Mouse (Mus musculus): ENCODE results near the gene Plbd2.
A peak's percentile ranks its signal among the peaks of the same experiment; 100 is the strongest.
"Not testable (repeated sequence)": the region's sequence is repeated elsewhere in the genome, so short reads cannot be mapped to it uniquely, and the experiment has no call there.

The Plbd2 gene

DNA sequence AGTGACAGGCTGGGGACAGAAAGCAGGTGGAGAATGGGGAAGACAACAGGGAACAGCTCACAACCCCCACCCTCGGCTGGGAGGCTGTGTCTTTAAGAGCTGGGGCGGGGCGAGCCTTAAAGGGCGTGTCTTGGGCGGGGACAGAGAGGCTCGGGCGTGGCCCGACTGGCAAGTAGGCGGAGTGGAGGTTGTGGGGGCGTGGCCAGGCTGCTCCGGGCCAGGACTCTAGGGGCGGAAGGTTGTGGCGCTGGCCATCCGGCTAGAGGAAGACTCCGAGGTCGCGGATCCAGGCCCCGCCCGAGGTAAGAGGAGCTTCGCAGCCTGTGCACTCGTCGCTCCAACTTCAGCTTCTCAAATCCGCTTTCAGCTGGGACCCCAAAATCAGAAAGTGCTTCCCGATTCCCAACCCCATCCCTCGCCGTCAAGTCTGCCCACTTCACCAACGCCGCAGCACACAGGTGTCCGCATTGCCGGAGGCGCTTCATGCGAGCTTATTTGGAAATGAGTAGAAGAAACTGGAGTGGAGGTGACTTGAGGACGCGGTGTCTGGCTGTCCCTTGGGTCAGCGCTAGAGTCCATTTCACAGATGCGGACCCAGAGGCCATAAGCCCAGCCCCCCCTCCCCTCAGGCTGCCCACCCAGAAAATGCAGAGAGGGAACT, 7.7 kb upstream of the Plbd2 start, which contains the start of gene Slc8b1:
Slc8b1 (plus strand) TSS at position 187 of the 661 bp plus-strand sequence.
- peak; percentile 95 for DNase-seq

DNA sequence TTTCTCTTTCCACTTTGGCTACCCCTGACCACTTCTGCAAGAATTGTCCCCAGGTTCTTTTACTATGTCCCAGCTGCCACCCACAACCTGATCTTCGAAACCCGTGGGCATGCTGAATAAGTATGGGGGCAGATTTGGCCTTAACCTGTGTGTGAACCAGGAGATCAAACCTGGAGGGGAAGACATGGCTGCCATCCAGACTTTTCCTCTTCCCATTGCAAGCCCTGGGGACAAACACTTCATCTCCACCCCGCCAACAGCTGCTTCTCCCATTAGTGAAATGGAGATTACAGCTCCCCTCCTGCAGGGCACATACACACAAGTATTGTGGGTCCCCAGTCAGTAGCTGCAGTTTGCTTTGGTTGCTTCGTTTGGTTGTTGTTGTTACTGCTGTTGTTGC, 3.9 kb upstream of the Plbd2 start:
- no peak for DNase-seq

DNA sequence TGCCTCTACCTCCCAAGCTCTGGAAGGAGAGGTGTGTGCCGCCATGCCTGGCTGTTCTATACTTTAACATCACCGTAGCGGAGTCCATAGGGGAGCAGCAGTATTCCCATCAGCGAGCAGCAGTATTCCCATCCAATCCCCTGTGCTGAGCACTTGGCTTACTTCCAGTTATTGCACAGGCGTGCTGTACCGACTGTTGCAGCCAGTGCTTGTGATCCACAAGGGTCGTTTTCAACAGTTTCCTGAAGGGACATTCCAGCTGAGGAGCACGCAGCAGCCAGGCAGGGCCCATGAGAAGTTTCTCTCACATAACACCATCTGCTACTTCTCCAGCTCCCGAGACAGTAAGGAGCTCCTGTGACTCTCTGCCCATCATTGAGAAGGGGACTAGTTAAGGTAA, 3.1 kb upstream of the Plbd2 start:
- no peak for DNase-seq

DNA sequence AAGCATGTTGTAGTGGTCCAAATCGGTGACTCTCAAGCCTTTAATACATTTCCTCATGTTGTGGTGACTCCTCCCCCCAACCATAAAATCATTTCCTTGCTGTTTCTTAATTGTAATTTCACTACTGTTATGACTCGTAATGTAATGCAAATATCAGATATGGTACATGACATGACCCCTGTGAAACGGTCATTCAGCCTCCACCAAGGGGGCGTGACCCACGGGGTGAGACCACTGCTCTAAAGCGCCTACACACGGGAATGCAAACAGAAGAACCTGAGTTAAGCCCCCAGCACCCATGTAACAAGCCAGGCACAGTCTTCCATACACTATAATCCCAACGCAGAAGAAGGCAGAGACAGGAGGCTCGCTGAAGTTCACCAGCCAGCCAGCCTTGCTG, 2.4 kb upstream of the Plbd2 start:
- no peak for DNase-seq

DNA sequence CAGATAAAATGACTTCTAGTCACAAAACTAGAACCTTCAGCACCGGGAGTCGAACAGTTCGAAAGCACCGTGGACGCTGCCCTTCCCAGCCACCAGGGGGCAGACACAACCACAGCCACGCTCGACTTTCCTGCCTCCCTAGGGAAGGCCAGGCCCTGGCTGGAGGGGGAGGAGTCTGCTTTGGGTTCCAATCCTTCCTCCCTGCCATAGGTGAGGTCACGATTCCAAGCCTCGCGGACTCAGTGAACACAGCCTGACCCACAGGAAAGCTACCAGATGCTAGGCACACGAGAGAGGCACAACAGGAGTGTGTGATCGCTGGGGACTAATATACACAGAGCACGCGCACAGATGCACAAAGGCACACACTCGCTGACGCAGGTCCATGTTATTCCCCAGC, 1.9 kb upstream of the Plbd2 start:
- DNase-seq = peak; percentile 69

DNA sequence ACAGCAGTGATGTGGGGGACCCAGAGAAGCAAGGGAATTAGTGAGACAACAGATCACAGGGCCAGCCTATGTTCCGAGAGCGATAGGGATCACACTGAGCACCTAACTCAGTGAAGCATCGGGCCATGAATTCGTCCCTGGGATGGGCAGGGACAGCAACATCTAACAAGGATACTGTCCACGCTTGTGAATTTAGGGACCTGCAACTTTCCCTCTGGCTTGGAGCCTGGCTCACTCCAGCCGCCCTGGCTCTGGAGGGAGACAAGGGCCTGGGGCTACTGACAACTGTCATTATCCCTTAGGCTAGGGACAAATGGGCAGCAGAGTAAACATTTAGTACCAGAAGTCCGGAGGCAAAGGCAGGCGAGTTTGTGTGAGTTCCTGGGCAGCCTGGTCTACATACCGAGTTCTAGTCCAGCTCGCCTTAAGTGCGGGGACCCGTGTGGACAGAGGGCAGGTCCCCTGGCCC, 716 bp downstream of the Plbd2 start:
- no peak for DNase-seq

DNA sequence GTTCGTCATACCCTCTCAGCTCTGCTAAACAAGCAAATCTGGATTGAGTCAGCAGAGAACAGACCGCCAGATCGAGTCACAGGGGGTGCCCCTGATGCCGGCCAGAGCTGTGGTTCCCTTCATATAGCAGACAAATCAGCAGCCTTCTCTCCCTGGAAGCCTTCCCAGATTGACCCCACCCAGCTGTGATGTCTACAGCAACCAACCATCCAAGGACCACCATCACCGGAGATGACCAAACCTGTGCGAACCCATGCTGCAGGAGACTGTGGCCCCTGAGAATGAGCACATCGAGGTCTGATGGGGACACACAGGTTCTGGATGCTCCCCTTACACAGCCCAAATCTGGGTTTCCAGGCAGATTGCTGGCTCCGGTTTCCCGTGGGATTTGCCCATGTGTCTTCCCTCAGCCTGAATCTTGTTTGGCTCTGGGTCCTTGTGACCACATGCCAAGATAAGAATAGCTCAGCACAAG, 1.2 kb downstream of the Plbd2 start:
- no peak for DNase-seq

DNA sequence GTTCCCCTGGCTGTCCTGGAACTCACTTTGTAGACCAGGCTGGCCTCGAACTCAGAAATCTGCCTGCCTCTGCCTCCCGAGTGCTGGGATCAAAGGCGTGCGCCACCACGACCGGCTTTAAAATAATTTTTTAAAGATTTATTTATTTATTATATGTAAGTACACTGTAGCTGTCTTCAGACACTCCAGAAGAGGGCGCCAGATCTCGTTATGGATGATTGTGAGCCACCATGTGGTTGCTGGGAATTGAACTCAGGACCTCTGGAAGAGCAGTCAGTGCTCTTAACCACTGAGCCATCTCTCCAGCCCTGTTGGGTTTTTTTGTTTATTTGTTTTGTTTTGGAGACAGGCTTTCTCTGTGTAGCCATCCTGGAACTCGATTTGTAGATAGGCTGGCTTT, 2.8 kb downstream of the Plbd2 start:
- DNase-seq = not testable (repeated sequence)

DNA sequence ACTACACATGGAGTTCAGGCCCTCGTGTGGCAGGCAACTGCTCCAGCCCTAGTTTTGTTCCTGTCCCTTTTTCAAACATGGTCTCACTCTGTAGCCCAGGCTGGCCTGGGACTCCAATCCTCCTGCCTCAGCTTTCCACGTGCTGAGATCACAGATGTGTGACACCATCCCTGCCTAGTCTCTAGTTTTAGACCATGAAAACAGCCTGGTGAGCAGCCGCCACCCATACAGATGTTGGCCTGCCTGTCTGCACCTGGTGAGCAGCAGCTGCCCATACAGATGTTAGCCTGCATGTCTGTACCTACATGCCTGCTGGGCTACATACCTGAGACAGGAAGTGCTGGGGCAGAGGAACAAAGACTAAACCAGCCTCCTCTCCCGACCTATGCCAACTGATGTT, 4.2 kb downstream of the Plbd2 start:
- no peak for DNase-seq

DNA sequence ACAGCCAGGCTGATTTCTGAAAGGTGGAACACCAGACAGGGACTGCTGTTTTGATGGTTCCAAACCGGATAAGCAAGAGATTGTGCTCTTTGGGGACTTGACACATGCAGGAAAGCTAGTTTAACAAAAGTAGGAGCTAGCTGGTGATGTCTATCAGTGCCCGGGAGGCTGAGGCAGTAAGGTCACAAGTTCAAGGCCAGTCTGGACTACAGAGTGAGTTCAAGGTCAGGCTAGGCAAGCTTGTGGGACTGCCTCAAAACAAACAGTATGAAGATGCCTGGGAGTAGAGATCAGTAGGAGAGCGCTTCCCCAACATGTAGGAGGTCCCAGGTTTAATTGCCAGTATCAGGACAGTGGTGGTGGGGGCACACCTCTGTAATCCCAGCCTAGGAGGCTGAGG, 6.4 kb downstream of the Plbd2 start:
- DNase-seq = no peak

DNA sequence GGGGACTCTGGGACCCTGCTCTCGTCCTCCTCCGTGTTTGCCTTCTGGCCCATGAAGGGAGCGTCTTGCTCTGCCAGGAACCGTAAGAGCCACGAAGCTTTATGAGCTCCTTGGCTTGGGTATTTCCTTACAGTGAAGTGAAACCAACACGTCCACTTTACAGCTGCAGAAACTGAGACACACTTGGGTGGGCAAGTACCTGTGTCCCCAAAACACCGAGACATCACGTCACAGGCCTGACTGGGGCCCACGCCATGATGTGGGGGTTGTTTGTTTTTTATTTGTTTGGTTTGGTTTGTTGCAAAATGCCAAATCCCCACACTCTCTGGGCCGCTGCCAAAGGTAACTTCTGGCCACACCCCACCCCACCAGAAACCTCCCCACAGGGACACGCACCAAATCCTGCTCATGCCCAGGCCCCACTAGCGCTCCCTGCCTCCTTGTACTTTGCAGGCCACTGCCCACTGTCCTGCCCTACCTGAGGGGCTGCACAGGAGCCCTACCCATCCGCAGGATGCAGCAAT, 7.7 kb downstream of the Plbd2 start:
- DNase-seq = no peak

DNA sequence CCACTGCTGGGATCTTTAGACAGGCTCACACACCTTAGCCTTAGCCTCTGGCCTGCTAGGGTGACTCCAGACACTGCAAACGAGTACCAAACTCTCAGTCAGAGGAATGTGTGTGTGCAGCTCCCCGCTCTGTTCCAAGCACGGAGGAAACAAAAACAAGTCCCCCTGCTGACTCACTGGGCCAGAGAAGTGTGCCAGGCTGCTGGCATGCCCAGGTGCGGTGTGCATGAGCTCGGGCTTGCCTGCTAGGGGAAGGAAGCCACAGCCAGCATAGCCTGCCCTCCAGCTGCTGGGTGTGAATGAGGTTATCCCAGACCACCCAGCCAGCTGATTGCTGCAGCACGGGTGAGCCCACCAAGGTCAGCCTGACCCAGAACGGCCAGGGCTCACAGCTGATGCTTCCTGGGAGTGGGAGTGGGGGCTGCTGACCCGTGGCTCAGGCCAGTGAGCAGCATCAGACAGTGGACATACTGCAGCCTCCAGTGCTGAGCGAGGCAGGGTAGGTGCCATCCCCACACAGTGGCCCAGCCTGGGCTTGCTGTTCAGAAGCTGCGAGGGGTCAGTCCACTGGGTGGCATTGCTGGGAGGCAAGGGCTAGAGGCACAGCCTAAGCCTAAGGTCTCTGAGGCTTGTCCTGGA, 8.2 kb downstream of the Plbd2 start:
- no peak for DNase-seq

DNA sequence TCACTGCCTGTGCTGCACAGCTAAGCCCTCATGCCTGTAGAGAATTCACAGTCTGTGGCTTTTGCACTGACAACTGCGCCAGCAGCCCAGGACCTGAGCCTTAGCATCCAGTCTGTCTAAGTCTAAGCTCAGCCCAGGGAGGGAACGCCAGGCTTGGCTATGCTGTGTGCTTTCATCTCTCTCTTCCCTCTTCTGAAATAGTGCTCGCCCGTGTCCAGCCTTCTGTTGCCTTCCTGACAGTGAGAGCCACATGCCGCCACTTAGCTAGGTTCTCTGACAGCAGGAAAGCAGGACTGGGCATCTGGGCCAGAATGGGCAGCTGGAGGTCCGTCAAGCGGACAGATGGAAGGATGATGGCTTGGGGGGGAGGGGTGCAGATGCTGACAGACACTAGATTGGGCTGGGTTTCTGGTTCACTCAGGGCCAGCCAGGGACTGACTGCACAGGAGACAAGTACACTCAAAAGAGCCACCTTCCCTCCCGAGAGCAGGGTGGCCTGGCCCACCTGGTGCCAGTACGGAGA, 9.5 kb downstream of the Plbd2 start:
- no peak for DNase-seq

DNA sequence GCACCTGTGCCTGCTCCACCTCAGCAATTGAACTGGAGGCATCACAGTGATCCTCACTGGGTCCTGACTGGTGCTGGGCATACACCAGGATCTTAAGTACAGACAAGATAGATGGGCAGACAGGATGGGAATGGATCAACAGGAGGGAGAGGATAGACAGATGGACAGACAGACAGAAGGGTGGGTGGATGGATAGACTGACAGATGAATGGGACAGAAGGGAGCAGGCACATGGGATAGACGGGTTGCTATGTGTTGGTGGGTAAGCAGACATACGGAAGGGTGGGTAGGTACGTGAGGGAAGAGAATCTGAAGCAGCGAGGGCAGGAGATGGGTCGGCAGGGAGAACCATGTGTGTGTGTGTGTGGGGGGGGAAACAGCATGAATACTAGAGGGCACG, 10.0 kb downstream of the Plbd2 start:
- DNase-seq = no peak

DNA sequence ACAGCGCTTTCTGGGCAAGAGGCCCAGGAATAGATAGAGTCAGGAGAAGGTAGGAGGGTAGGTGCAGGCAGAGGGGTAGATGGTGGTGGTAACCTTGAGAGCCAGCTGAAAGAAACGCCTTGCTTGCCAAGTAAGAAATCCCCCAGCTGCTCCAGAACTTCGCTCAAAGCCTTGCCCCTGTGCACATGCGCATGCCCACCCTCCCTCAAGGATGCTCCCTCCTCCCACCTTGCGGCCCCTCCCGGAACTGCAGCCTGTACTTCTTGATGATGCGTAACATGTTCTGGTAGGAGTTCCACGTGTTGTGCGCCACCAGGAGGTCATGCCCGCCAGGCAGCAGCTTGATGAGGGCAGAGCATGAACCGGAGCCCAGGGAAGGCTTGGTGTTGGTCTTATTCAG, 11.0 kb downstream of the Plbd2 start:
- DNase-seq = no peak

DNA sequence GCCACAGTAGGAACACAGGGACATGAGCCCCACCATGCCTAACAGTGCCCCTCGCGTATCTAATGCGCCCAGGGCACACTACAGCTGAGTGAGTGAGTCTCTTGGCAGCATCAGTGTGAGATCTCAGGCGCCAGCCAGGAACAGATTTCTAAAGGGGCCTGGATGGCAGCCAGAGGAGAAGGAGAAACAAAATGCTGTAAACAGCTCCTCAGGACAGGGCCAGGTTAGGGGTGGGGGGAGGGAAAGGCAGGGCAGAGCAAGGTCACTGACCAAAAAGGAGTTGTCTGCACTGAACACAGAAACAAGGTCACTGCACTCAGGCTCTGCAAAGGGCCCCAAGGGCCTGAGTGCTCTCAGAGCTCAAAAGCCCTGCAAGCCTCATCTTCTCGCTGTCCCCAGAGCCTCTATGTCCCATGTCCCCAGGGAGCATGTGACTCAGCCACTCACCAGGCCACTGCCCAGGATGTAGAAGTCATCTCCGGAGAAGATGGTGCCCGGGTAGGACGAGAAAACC, 12.7 kb downstream of the Plbd2 start:
- no peak for DNase-seq

DNA sequence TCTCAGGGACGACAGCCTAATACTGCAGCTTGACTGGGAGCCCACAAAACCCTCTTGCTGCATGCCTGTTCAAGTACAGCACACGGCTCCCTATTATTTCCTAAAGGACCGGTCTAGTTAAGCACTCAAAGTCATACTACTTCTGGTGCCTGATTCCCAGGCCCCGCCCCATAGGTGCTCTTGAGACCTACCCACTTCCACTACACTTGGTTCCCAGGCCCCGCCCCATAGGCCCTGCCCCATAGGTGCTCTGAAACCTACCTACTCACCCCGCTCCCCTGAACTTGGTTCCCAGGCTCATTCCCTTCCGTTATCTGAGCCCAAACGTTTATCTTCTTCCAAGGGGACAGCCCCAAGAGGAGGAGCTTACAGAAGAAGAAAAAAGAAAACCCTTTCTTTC, 15.6 kb downstream of the Plbd2 start:
- DNase-seq = no peak

DNA sequence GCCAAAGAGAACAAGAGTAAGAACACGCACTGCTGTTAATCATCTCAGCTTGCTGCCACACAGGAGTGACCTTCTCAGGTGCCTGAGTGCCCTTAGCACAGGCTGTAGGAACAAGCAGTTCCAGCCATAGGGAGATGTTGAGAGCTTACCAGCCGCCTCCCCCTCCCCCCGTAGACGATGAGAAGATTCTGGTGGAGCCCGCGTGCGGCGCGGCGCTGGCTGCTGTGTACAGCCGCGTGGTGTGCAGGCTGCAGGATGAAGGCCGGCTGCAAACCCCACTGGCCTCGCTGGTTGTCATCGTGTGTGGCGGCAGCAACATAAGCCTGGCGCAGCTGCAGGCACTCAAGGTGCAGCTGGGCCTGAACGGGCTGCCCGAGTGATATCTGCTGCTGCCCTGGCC, 20.0 kb downstream of the Plbd2 start:
- no peak for DNase-seq

DNA sequence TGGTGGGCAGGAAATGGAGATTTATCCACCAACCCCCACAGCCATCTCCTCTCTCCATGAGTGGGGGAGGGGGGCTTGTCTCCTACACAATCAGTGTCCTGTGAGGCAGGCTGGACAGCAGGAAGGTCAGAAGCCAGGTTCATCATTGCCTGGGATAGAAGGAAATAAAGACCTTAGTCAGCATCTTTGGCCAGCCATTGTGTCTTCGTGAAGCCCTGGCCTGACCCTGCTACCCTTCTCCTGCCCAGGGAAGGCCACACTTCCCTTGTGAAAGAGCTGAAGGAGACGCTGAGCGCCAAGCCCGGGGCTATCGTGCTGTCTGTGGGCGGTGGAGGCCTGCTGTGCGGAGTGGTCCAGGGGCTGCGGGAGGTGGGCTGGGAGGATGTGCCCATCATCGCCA, 22.2 kb downstream of the Plbd2 start:
- no peak for DNase-seq

DNA sequence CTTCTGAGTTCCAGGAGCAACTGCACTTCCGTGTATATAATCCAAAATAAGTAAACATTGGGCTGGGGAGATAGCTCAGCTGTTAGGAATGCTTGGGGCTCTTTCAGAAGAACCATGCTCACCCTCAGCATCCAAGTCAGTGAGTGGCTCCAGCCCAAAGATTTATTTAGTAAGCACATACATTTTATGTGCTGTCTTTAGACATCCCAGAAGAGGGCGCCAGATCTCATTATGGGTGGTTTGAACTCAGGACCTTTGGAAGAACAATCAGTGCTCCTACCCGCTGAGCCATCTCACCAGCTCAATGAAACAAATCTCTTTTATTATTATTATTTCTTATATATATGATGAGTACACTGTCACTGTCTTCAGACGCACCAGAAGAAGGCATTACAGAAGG, 23.9 kb downstream of the Plbd2 start:
- peak; percentile 20 for DNase-seq

DNA sequence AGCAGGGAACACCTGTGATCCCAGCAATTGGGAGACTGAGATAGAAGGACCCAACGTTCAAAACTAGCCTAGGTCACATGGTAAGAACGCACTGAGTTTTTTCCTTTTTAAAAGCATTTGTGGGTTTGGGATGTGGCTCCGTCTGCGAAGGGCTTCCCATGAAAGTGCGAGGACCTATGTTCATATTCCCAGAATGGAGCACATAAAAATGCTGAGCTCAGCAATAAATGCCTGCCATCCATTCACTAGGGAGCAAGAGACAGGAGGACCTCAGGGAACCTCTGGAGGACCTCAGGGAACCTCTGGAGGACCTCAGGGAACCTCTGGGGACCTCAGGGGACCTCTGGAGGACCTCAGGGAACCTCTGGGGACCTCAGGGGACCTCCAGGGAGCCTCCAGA, 25.4 kb downstream of the Plbd2 start:
- no peak for DNase-seq

DNA sequence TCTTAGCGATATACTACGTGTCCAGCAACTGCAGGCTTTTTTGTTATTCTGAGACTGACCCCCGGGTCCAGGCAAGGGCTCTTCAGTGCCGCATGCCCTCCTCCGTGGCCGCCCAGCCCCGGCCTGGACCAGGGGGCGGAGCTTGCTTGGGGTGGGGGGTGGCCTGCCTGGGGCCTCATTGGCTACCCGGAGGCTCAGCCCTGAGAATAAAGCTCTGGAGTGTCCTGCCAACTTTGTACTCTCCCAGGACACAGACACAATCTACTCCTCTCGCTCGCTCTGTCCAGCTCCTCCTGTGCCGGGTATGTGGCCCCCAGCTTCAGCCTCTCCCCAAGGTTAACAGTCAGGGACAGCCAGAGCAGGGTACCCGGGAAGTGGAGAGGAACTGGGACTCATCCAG, 27.1 kb downstream of the Plbd2 start, which contains the start of gene Sds:
Sds (plus strand) TSS at position 231 of the 400 bp plus-strand sequence.
- DNase-seq = no peak

DNA sequence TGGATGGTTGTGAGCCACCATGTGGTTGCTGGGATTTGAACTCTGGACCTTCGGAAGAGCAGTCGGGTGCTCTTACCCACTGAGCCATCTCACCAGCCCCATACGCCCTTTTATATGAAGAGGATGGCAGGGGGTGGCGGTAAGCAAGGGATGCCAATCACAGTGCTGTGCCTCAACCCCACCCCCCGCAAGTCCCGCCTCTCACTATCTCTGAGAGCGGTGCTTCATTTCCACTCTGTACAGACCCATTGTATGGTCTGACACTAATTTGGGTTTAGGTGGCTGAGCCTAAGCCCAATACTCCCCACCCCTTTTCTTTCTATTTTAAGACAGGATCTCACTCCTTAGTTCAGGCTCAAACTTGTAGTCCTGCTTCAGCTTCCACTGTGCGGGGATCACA, 27.6 kb downstream of the Plbd2 start:
- DNase-seq = no peak

DNA sequence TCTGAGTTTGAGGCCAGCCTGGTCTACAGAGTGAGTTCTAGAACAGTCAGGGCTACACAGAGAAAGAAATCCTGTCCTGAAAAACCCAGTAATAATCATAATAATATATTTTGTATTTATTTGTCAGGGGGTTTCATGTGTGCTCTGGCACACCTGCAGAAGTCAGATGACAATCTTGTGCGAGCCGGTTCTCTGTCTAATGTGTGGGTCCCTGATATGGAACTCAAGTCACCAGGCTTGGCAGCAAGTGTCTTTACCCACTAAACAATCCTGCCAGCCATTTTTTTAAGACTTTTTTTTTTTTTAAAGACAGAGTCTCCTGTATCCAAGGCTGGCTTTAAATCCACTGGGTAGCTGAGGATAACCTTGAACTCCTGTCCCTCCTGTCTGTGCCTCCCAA, 30.1 kb downstream of the Plbd2 start:
- DNase-seq = no peak
